Mouse (Mus musculus) frontal cortex, postnatal 25 days (tissue): Measurements from ENCODE around the gene Lrch1.
A peak's percentile ranks its signal among the peaks of the same experiment; 100 is the strongest.

Experiments used
- DNase-seq, 2 experiments: peaks; one replicate each; pipeline ENCODE4 v3.0.0; 2022; ENCODE audit warnings: low spot score in 2 of 2

Lrch1 gene

DNA sequence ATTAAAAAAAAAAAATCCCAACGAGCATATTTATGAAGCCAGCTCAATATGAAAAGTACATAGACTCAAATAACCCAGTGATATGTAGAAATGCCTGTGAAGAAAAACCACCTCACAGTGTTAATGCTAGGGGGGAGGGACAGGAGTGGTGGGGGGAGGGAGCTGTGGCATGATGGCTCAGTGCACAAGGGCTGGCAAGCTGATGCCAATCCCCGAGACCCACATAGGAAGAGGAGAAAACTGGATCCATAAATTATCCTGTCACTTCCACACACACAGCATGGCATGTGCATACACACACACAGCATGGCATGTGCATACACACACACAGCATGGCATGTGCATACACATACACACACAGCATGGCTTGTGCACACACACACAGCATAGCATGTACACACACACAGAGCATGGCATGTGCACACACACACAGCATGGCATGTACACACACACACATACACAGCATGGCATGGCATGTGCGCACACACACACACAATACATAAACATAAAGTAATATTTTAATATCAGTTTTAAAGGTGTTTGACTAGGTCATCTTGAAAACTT, 54.5 kb downstream of the Lrch1 start:
- DNase-seq: no peak

DNA sequence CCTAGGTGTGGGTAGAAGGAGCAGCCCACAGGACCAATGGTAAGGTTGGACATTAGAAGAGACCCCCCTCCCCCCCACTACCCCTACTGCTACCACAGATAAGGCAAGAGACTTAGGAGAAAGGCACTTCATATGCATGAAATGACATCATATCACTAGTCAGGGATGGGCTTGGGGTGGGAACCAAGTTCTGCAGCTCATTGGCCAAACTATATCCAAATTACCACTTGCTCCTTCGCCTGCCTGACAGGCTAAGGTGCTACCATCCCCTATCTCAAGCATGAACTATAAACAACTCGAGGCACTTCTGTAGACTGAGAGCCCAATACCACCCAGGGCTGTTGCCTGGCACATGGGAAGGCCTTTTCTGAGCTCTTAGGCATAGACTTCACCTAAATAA, 58.4 kb downstream of the Lrch1 start:
- no peak for DNase-seq

GRCm38 (mm10) chr14:74888103-74888502, 59.6 kb downstream of the Lrch1 start:
- DNase-seq: no peak

DNA sequence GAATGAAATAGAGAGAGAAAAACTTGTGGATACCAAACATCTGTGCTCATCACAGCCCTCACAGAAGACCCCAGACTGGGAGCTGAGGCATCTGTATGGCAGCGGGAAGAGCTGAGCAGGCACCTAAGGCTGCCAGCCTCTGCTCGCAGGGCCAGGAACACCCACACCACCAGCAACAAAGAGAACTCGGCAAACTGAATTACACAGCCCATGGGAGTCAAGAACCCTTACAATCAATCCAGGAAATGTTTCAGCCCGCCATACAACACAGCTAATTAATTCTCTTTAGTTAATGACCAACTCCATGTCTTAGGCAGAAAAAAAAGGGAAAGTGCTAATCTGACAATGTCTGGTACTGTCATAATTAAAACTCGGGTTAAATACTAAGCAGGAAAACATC, 61.2 kb downstream of the Lrch1 start:
- no peak for DNase-seq

GRCm38 (mm10) chr14:74884920-74885319, 62.8 kb downstream of the Lrch1 start:
- DNase-seq: no peak

DNA sequence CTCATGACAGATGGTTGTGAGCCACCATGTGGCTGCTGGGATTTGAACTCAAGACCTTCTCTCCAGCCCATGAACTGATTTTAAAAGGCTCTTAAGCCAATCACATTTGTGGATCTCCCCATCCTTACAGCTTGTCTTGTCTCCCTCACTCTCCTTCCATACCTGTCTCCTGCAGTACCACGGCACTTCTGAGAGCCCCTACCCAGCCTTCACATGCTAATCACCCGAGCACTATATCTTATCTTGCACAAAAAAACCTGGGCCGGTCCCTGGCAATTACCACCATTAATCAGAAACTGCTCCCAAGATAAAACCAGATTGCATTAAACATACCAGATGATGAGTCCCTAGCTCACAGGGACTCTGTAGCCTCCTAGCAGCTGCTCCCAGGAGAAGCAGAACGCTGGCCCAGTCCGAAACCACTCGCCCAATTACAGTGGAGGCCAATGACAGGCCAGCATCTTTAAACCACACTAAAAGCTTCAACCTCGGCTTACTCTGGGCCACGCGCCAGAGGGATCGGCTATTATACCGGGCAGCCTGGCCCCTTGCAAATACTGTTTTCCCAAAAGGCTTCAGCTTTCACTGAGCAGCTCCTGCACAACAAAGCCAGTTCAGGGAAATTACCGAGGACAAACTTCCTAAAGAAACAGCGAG, 63.5 kb downstream of the Lrch1 start:
- DNase-seq: peak in 1 of 2 experiments; percentile 36

- DNase-seq: peak in 1 of 2 experiments; percentile 27
These were observed 64.5 kb downstream of the Lrch1 start for GRCm38 (mm10) chr14:74883204-74883603.

- DNase-seq: no peak
These were observed 64.9 kb downstream of the Lrch1 start for GRCm38 (mm10) chr14:74882754-74883153.

DNA sequence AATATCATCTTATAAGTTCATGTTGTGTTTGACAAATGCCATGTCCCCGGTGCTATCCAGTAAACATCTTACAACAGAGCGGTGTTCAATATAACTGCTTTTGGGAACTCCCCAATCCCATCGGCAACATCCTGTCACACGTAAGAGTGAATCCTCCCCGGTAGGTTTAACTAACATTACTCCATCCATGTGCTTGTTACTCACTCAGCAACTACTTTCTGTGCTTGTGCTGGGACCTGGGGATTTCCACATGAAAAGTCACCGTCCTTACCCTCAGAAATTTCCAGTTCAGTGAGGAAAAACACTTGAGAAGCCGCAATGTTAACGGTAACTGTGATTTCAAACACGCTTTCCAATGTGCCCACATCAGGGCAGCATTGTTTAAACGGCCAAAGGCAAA, 66.8 kb downstream of the Lrch1 start:
- DNase-seq: no peak

DNA sequence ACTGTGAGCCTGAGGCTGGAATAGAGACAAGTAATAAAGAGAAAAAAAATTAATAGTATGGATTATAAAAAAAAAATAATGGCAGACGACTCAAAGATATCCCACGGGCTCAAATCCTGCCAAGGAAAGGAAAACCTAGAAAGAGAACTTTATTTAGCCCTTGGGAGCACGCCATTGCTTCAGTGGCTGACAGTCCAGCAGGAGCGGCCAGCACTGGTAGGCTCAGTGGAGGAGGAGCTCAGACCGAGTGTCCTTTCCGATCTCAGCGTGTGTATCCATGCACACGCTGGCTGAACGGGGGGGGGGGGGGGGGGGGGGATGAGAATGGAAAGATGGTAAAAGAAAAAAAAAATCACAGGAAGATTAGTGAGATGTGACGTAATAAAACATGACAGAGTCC, 68.2 kb downstream of the Lrch1 start:
- DNase-seq: no peak

- DNase-seq: no peak
These were observed 70.4 kb downstream of the Lrch1 start for GRCm38 (mm10) chr14:74877287-74877686.

GRCm38 (mm10) chr14:74871220-74871619, 76.5 kb downstream of the Lrch1 start:
- no peak for DNase-seq

- no peak for DNase-seq
These were observed 78.8 kb downstream of the Lrch1 start for GRCm38 (mm10) chr14:74868902-74869230.

DNA sequence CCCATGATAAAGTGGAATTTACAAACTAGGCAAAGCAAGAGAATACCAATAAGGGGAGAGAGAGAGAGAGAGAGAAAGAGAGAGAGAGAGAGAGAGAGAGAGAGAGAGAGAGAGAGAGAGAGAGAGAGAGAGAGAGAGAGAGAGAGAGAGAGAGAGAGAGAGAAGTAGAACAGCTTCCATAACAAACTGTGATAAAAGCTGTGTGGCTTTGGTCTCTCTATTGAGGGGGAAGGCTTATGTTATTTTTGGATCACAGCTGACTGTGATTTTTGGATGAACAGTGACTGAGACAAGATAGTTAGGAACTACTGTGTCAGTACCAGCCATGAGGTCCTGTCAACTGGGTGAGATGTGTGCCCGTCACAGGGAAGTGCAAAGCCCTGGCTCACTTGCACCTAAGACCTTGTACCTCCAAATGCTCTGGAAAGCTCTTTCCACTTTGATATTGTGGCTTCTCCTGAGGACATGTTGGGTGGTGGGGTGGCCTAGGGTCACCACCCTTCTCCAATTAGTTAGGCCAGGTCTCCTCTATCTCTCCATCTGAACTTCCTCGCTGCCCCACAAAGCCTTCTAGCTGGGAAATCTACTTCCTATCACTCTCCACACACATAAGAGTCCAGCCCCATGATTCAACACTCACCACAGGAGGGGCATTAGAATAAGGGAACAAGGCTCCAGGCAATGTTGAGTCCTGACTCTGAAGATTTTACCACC, 79.3 kb downstream of the Lrch1 start:
- no peak for DNase-seq

DNA sequence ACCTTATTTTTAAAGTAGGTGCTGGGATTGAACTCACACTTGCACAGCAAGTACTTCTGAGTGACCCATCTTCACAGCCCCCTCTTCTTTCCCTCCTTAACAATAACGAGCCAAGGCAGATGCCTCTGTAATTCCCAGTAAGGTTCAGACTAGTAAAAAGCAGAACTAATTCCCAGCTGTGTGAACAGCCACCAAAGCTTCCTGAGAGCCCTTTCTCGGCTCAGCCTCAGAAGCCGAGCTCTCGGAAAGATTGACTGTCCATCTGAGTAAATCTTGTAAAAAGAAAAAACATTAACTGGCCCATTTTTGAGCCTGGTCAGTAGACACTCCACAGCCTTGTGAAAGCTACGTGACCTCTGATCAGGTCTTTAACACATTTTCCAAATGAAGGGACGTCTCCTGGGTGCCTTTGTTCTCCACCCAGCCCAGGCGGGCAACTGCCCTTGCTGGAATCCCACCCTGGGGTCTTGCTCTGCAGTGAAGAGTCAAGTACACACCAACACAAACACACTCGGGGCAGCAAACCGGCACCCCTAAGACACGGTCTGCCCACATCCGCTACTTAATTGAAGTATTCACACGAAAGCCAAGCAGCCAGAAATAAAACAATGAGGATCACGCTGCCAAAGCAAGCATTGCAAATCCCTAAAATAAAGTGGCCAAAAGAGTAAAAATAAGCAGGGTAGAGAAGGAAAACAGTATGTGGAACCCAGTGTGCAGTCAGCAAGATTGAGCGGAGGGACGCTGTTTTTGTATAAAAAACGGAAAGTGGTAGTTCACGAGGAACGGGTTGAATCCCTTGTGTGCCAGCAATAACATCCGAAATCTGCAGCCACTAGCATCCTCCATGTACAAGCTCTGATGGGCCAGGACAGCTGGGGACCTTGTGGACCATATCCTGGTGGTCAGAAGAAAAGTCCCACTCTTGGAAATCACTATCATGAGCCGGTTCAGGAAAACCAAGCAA, 80.3 kb downstream of the Lrch1 start:
- no peak for DNase-seq

GRCm38 (mm10) chr14:74865738-74866137, 81.9 kb downstream of the Lrch1 start:
- no peak for DNase-seq

DNA sequence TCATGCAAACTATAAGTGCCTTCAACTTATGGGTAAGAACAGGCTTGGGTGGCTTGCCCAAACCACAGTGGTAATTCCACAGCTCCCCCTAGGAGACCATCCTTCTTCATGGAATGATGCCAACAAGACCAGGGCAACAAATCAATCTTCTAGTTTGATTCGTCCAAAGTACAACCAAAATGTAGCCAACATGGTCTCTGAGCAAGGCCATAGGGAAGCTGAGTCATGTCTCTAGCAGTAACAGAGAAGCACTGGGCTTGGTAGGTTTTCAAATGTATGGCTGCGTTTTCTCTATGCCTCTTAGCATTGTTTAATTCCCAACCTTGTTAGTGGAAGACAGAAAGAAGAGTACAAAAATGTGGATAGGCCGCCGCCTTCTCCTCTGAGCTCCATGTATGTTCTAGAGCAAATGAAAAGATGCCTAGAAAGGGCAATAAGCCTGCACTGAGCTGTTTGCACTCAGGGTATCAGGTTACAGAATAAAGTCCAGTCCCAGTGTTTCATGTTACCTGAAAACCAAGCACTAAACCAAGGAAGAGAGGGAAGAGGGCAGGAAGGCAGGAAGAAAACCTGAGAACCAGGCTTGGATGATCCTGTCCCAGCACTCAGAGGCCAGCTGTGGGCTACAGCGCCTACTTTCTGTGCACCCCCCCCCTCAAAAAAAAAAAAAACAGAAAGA, 82.7 kb downstream of the Lrch1 start:
- no peak for DNase-seq

DNA sequence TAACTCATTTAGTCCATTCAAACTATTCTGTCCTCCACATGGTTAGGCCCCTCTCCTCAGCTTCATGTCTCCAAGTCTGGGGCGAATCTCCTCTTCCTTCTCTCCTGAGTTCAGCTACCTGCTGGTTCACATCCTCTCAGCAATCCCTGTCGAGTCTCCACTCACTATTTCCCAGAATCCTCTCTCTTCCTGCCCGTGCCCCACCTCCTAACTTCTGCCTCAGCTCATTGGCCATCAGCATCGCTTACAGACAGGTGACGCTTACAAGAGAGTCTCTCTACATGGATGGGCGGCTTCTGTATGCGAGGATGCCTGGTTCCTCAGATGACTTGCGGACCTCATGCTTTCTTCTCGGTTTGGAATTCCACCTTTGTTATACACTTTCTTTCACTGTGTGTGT, 86.2 kb downstream of the Lrch1 start:
- DNase-seq: no peak

DNA sequence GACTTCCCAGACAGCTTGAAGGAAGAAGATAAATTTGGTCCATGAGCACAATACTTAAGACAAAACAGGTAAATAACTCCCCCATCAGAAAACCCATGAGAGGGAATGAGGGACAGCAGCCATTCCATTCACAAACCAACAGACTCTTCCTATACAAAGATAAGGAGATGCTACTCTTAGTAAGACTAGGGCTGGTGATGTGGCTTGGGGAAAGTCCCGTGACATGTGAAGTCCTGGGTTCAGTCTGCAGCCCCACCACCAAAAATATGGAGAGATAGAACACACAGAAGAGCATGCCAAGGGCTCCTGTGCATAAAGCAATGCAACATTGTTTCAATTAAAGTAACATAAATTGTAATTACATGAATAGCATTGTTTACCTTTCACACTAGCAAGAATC, 88.5 kb downstream of the Lrch1 start:
- no peak for DNase-seq

- DNase-seq: no peak
These were observed 92.2 kb downstream of the Lrch1 start for GRCm38 (mm10) chr14:74855429-74855828.

GRCm38 (mm10) chr14:74853759-74854100, 93.9 kb downstream of the Lrch1 start:
- DNase-seq: no peak
